Mouse (Mus musculus): ENCODE measurements at regions not wholly inside any gene's neighbourhood (a gene's known extent, or its start where the extent isn't known, plus 50 kb on each side); places are given as distances from the start of the nearest gene placed in this dataset.

DNA sequence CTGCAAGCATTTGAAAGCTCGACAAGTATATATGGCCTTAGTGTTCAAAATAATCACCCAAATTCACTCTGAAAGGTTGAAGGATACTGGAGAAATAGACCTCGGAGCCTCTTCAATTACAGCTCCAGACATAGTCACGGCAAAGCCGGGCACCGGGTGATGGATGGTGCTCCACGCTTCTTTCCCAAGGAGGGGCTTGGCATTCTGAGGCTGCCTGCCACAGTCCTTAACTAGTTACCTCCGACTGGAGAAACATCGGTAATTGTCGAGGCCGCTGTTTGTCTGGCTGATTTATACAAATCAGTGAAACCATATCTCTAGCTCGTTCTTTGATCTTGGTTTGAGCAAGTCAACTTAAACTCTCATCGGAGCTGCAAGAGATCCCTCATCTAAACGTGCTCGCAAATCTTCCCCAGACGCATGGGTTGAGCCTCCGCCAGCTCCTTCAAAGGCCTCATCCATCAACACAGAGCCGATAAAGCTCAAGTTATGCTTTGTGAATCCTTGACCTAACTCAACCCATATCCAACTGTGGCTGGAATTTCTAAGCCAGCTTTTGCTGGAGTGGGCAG is 145.4 kb upstream of the Stx16 start:
- ATAC-seq (replicated peaks; ENCODE audit: poor library complexity, severe bottlenecking), result no peak

DNA sequence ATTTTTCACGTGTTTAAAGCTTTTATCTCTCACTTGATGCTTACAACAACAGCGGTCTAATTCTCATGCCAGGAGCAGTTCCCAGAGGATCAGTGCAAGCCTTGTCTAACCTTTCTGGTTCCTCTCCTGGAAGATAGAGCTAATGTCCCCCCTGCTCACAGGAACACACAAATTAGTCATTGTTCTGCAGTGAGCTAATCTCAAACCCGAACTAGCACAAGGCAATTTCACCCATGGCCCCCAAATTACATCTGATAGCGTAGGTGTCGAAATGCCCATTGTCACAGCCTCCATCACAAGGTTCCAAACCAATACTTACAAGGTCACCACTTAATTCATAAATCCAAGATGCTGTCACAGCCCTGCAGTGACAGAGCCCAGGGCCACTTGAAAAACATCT is 140.4 kb upstream of the Stx16 start:
- no peak for ATAC-seq (replicated peaks; ENCODE audit: poor library complexity, severe bottlenecking)

DNA sequence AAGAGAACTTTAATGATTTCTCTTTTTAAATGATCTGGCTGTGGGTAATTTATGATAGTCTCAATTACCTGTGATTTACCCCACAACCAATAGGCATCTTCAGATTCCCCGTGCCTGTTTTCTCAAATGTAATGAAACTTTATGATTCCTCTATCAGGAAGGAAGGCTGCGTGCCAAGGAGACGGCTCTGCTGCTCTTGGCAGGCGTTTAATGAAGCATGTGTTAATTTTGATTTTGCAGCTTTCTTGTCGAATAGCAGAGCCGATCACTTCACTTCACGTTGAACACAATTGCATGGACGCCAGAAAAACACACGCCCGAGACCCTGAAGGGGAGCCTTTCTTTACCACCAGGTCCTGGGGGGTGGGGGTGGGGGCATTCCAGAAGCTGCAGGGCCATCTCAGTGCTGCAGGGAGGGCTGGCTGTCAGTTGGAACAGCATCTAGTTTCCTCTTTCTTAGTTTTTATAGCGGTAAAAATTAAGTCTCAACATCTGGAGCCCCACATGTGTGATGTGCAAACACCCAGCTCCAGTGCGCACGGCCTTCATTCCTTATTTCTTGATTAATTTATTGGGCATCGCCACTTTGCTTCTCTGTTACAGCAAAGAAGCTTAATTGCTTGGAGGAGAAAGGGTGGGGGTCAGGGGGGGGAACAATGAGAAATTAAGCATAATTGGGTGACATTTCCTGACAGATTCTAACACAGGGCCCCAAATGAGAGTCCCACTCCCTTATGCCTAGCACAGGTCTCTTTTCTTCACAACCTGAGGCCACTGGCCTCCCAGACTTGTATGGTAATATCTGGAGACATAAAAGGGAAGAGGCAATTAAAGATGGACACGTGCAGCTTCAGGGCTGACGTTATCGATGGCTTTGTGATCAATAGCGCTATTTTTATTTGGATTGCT is 138.3 kb upstream of the Stx16 start:
- no peak for ATAC-seq (replicated peaks; ENCODE audit: poor library complexity, severe bottlenecking)

DNA sequence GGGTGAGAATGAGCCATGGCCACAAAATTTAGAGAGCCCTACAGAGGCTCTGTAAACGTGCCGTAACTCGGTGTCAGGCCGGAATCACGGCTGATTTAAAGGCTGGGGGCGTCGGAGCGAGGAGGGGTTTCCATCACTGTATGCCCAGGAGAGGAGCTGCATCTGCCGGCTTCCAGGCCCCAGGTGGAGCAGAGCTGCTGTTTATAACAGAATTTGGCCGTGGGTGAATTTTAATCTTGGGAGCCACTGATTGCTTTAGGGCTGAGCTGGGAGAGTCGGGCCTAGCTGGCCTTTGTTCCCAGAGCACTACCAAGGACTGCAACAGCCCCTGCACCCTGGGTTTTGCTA is 137.7 kb upstream of the Stx16 start:
- no peak for ATAC-seq (replicated peaks; ENCODE audit: poor library complexity, severe bottlenecking)

DNA sequence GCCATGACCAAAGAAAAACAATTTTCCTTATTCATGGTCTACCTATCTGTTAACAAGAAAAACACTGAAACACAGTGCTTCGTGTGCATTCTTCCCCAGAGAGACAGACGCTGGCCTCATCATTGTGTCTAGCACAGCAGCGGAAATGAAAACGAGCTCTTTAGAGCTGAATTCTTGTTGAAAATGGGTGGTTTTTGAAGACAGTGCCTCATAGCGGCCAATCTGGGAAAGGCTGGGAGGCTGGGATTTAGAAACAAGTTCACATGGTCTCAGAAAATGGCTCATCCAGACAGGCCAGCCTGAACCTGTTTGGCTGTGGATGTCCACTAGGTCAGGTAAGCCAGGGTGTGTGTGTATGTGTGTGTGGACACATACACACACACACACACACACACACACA is 130.7 kb upstream of the Stx16 start:
- no peak for ATAC-seq (replicated peaks; ENCODE audit: poor library complexity, severe bottlenecking)

DNA sequence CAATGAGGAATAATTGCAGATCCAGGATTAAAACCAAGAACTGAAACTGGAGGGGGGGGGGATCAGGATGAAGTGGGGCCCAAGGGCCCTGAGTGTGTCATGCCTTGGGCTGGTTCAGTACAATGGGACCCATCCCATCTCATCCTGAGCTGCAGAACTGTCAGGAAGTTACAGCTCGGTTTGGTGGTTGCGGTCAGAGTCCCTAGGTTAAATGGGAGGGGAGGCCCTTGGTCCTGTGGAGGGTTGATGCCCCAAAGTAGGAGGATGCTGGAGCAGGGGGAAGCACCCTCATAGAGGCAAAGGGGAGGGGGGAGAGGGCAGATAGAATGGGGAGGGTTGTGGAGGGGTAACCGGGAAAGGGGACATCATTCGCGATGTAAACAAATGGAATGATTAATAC is 127.5 kb upstream of the Stx16 start:
- no peak for ATAC-seq (replicated peaks; ENCODE audit: poor library complexity, severe bottlenecking)

DNA sequence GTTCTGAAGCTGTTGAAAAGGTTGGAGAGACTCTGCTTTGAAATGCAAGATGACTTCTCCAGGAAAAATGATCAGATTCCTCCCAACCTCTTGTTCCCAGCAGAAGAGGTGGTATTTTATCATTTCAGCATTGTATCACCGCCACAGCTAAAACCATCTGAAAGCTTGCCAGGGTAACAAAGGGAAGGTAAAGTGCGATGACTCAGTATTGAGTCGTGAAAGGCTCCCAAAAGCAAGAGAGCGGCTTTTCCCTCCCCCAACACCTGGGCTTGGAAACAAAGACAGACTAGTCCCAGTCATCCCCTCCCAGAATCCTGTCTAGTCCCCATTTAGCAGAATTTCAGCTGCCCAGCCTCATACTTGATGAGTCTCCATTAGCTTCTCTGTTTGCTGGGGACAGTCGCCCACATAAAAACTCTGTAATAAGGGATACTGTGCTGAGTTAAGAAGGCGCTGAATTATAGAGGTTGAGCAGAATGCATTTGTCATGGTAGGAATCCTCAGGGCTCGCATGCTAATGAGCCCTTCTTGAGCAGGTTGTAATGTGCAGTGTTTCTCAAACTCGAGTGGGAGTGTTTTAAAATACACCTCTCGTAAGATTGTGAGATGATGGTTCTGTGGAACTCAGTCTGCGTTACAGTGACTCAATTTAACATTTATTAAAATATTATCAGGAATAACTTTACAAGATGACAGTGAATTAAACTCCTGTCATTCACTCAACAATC is 125.8 kb upstream of the Stx16 start:
- no peak for ATAC-seq (replicated peaks; ENCODE audit: poor library complexity, severe bottlenecking)

DNA sequence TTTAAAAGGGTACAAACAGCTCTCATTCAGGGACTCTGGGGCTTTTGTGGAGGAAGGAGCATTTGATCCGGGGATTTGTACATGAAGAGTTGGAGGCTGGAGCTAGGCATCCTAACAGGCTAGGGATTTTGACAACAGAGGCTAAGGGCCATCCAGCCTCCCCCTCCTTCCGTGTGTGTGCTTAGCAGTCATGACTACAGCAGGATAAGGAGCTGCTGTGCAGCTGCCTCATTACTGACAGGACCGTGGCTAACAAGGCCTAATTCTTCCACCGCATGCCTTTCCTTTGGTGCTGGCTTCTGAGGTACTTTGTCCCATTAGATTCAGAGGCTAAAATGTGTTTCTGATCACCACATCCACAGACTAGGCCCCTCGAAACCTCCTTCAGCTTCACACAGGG is 110.0 kb upstream of the Stx16 start:
- no peak for ATAC-seq (replicated peaks; ENCODE audit: poor library complexity, severe bottlenecking)

DNA sequence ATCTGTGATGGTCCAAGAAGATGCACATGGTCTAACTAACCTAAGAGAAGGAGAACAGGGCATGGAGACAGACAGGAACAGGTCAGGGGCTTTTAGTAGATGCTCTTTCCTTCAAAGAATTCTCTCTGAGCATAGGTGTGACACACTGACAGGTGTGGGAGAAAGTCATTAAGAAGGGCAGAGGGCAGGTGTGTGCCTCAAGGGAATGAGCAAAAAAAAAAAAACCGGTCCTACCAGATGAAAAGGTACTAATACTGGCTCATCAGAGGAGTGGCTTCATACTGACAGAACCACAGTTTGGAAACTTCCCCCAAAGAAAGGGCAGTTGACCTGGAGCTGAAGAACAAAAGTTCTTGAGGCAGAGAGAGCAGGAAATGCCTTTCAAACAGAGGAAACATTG is 105.3 kb upstream of the Stx16 start:
- ATAC-seq (replicated peaks; ENCODE audit: poor library complexity, severe bottlenecking), result no peak

DNA sequence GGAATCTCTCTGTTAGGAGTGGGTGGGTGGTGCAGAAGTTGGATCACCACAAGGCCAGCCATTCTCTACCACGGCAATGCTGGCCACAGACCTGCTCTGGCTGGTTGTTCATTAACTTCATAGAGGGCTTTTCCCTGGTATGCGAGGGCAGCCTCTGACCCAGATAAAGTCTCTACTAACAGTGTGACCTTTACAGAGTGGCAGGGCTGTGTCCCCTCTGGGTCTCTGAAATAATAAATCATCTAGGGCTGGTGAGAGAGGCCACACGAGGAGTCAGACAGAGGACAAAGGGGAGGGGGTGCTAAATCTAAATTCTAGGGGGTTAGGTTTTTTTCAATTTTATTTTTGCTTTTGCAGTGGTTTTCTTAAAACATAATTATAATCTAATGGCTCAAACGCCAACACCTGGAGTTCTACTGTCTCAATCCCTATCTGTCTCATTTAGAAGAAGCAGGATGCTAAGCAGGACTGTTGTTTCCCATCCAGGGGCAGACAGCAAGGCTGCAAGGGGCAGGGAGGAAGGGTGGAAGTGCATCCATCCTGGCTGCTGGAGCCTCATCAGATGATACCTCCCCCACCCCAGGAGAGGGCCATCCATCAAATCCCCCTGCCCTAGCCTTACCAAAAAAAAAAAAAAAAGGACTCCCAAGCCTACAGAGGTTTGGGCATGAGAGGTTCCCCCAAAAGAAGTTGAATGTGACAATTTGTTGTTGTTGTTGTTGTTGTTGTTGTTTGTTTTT is 99.6 kb upstream of the Stx16 start:
- ATAC-seq (replicated peaks; ENCODE audit: poor library complexity, severe bottlenecking), result no peak

DNA sequence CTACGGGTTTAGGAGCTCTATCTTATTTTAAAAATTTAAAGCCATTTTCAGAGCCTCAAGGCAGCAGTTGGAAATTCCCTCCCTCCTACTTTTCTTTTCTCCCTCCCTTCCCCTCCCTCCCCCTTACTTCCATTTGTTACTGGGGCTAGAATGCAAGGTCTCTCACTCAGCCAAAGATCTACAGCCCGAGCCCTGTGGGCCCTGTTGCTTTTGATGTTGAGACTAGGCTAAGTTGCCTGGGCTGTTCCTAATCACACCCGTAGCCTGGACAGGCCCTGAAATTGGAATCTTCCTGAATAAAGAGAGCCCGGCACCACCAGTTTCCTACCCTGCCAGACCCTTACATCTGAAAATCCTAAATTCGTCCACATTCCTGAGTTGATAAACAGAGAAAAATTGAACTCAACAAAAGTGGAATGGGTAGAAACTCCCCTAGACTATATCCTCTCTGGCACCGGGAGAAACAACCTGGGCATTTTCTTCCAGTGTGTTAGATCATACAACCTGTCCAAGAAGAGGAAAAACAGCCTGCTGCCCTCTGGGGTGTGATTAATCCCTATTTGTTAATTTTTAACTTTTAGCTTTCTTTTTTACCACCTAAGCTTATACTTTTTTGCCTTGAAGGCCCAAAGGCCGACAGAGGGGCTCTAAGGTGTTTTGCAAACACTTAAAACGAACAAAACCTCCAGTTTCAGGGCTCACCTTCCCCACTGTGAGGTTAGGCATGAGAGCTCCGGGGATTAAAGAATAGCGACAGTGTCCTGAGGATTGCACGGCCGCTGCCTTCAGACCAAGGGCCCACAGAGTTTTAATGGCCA is 98.7 kb upstream of the Stx16 start:
- no peak for ATAC-seq (replicated peaks; ENCODE audit: poor library complexity, severe bottlenecking)

DNA sequence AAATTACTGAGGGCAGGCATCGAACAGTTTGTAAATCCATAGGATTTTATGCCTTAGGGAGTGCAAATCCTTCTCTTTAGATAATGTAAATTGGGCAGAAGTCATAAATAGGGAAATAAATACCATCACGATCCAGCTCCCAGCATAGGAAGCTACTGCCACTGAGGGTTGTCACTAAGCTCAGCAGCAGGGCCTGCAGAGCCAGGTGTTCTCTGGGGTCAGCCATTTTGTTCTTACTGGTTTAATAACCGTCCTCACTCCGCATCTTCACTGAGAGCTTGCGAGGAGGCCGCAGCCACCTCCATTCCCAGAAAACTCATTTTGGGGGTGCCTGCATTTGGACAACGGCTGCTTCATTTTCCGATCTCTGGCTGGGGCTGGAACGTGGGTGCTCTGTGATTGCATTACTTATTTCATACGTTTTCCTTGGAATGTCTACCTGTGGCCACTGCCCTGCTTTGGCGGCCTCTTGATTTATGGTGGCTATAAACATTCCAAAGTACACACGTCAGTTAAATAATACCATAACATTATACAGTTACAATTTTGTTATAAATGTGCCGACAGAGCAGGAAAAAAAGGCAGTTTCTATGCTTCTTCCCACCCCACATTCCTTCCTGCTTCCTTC is 97.9 kb upstream of the Stx16 start:
- no peak for ATAC-seq (replicated peaks; ENCODE audit: poor library complexity, severe bottlenecking)

DNA sequence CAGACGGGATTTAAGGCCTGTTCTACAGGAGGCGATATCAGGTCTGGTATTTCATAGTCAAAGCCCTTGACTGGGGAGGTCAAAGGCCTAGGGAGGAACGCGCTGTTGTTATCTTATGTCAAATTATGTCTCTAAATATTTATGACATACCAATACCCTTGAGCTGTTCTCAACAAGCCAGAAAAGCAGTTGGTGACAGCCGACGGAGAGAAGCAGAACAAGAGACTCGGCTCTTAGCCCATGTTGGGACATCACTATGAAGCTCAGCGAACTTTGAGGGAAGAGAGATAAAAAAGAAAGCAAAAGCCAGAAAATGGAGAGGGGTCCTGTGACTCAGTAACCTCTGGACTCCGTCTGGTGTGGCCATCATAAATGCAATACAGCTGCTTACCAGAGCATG is 95.1 kb upstream of the Stx16 start:
- ATAC-seq (replicated peaks; ENCODE audit: poor library complexity, severe bottlenecking), result no peak

DNA sequence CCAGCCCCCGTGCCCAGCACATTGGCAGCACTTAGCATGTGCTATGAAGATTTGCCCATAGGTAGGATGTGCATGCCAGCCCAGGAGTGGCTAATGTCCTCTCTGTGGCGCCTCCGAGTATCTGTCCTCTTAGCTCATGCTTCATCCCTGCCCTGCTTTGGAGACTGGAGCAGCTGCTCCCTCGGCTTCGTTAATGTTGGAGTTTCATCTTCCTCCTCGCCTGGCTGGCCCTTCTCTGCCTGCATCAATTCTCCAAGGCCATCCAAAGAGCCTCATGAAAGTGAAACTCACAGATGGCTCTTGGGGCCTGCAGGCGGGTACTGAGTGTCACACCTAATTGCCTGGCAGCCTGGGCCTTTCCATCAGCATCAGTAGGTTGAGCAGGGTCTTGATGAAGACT is 88.6 kb upstream of the Stx16 start:
- ATAC-seq (replicated peaks; ENCODE audit: poor library complexity, severe bottlenecking), result no peak

DNA sequence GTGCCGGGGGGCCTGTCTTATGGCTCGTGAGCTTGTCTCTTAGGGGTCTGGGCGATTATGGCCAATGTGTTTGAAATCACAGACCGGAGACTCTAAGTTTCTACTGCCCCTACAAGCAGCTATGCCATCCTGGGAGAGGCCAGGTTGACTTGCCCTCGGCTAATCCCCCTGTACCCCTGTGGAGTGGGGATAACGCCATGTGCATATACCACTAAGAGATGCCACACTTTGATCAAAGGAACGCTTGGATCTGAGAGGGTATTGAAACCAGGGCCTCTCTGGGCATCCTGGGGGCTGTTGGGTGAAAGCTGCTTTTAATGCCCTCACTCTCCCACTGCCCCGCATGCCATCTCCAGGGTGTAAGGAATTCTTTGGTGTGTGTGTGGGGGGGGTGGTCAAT is 88.2 kb upstream of the Stx16 start:
- no peak for ATAC-seq (replicated peaks; ENCODE audit: poor library complexity, severe bottlenecking)

DNA sequence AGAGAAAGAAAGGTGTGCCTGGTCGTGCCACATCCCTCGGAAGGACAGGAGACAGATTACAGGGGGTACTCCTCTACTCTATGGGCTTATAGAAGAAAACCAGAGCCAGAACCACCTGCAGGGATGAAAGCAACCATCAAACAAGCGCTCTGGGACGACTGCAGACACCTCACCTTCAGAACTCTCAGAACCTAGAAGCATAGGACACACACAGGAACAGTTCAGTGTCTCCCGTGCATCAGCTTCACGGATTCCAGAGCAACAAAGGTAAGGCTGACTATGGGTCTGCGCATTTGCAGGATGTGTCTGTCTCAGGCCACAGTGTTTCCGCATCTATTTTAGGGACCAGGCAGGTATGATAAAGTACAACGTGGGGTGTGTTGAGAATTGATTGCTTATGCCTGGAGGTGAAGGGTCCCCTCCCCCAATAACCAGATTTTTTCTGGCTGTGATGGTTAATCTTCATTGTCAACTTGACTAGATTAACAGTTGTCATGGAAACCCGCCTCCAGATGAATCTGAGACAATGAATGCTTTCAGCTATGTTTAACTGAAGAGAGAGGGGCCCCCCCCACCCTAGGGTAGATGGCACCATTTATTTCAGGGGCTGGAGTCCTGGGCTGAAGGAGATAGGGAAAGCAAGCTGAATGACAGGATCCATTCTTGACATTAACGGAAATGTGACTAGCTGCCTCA is 87.3 kb upstream of the Stx16 start:
- ATAC-seq (replicated peaks; ENCODE audit: poor library complexity, severe bottlenecking), result no peak

DNA sequence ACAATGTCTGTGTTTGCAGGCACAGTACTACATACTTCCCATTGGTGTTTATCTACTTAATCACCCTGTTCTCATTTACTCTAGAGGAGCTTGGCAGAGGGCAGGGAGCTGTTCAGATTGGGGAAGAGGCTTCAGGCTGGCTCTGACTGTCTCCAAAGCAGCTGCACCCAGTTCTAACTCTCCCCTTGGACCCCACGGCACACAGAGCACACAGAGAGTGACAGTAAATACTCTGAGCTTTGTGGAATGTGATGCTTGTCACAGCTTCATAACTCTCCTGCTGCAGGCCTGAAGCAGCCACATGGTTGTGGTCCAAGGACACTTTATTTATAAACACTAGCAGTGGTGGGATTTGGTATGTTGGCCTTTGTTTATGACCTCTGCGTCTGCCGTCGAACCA is 85.4 kb upstream of the Stx16 start:
- ATAC-seq (replicated peaks; ENCODE audit: poor library complexity, severe bottlenecking), result no peak

DNA sequence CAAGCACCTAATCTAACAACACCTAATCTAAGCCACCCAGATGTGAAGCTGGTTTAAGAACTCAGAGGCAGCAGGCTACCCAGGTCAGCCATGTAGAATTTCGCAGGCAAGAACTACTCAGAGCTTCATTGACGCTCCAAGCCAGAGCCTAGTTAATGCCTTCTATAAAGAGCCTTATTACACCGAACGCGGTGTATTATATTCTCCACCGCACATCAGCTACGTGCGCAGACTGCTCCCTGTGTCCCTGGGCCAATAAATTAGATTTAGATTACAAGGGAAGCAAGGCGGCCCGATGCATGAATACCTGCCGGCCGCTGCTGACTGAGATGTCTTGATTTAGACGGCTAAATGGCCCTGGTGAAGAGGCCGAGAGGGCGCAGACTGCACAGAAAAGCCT is 84.7 kb upstream of the Stx16 start:
- no peak for ATAC-seq (replicated peaks; ENCODE audit: poor library complexity, severe bottlenecking)

DNA sequence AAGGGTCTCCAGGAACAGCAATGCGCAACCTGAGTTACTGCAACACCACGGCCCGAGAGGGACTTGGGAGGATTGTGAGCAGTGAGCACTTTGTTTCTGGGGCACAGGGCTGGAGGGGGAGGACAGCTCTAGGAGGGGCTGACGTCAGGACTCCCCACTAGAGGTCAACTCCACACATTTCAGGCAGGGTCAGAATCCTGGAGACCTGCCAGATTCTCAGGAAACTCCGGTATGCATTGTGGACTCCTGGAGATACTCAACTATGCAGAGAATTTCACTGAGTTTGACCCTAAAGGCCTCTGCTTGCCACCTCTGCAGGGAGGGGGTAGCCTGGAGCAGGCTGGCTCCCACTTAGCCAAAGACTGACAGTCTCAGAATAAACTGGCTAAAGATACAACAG is 84.1 kb upstream of the Stx16 start:
- no peak for ATAC-seq (replicated peaks; ENCODE audit: poor library complexity, severe bottlenecking)

Measured in granulocyte monocyte progenitor cell, adult 5-6 weeks (primary cell).